8 mouse cellular contexts compared by ENCODE assay signal in the genomic region with DNA sequence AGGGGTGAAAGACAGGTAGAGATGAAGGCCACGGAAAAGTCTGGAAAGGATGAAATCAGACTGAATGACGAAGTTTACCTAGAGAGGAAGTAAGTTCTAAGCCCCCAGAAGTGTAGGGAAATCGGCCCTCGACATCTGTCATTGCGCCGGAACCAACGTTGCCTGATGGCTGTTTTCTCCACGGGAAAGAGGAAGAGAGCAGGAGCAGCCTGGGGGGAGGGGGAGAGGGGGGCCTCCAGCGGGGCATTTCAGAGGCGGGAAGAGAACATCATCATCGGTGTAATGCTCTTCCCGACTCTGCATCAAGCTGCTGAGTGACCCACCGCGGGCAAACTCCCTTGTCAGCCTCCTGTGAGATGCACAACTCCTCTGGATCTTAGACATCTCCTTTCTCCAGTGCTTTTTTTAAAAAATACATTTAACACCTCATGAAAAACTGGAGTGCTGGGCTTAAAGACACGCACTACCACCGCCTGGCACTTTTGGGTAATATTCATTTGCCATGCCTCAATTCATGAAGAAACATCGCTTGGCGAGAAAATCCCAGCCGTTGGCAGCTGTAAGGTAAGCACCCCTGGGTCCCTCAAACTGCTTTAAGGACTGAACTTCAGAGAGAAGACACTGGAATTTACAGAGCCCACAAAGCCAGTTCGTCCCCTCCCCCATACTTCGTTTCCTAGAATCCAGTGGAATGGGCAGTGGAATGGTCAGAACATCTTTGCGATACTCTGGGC. TPM values are rescaled to one million over a fixed set of nuclear protein-coding genes. Genes with fewer than 3 reads are reported as not detected.
DNase-seq lines count a peak whose midpoint lies in the region; ATAC-seq and TF ChIP-seq lines count a peak whose summit lies in the region.

No protein-coding gene starts in this region.

- H3K4me2 ChIP-seq in lung, postnatal 0 days (replicated peaks; ENCODE audit: low read depth, low read length): peak overlapping the region; percentile 51
- H3K4me2 ChIP-seq in forebrain, embryonic 16.5 days (ENCODE audit: low read length): peak overlapping the region; percentile 31
- peak overlapping the region; percentile 55 for H3K4me2 ChIP-seq in limb, embryonic 13.5 days (replicated peaks)
- peak overlapping the region; percentile 1; the same call in 1 of the 2 replicates for H3K4me2 ChIP-seq in neural tube, embryonic 14.5 days (ENCODE audit: low read depth, low read length)

- 0 out of 2 replicates have a peak overlapping the region, but pooled peaks have one; percentile 14 for H3K27ac ChIP-seq in lung, postnatal 0 days (ENCODE audit: low read length)
- no peak overlapping the region for H3K27ac ChIP-seq in forebrain, embryonic 16.5 days (ENCODE audit: low read length)
- 0 out of 2 replicates have a peak overlapping the region, but pooled peaks have one; percentile 8 for H3K27ac ChIP-seq in limb, embryonic 13.5 days
- H3K27ac ChIP-seq in neural tube, embryonic 14.5 days (ENCODE audit: low read depth, low read length): no peak overlapping the region

- H3K9ac ChIP-seq in lung, postnatal 0 days (replicated peaks; ENCODE audit: low read depth): no peak overlapping the region
- no peak overlapping the region for H3K9ac ChIP-seq in forebrain, embryonic 16.5 days (replicated peaks; ENCODE audit: low read depth, low read length)
- peak overlapping the region; percentile 51 for H3K9ac ChIP-seq in limb, embryonic 13.5 days
- H3K9ac ChIP-seq in neural tube, embryonic 14.5 days (replicated peaks; ENCODE audit: low read depth, low read length): no peak overlapping the region

- ATAC-seq in lung, postnatal 0 days: no peak
- no peak for ATAC-seq in forebrain, embryonic 16.5 days
- no peak for ATAC-seq in limb, embryonic 13.5 days (ENCODE audit: low FRiP score, low read depth)
- no peak for ATAC-seq in neural tube, embryonic 14.5 days (ENCODE audit: low read depth)

- no peak for DNase-seq in lung, postnatal 0 days (ENCODE audit: low spot score)
- no peak for DNase-seq in lung, postnatal 25 days (ENCODE audit: low spot score)
- DNase-seq in layer of hippocampus, postnatal 10 days (ENCODE audit: low spot score in 2 of 2): no peak
- no peak for DNase-seq in adrenal gland, postnatal 36 days
- no peak for DNase-seq in MN1 (ENCODE audit: low spot score)

- no peaks in the 10 kb centered on the region for H3K27me3 ChIP-seq in lung, postnatal 0 days (replicated peaks; ENCODE audit: insufficient read depth, low read length)
- H3K27me3 ChIP-seq in forebrain, embryonic 16.5 days (replicated peaks; ENCODE audit: control insufficient read depth, insufficient read depth, low read length): no peaks in the 10 kb centered on the region
- no peaks in the 10 kb centered on the region for H3K27me3 ChIP-seq in limb, embryonic 13.5 days
- H3K27me3 ChIP-seq in neural tube, embryonic 14.5 days (ENCODE audit: control insufficient read depth, insufficient read depth, low read length): no peaks in the 10 kb centered on the region

- no peaks in the 10 kb centered on the region for H3K9me3 ChIP-seq in lung, postnatal 0 days (ENCODE audit: low read length)
- H3K9me3 ChIP-seq in forebrain, embryonic 16.5 days (ENCODE audit: control insufficient read depth, low read length): no peaks in the 10 kb centered on the region
- no peaks in the 10 kb centered on the region for H3K9me3 ChIP-seq in limb, embryonic 13.5 days
- no peaks in the 10 kb centered on the region for H3K9me3 ChIP-seq in neural tube, embryonic 14.5 days (ENCODE audit: control insufficient read depth, low read length)

- TF ChIP-seq CTCF in lung, postnatal 0 days (IDR thresholded peaks at IDR 0.05): no peak

- H3K4me1 ChIP-seq in lung, postnatal 0 days (ENCODE audit: insufficient read depth, low read depth, low read length): peaks cover 5% of the 10 kb centered on the region; the same call in 1 of the 2 replicates
- H3K4me1 ChIP-seq in forebrain, embryonic 16.5 days (replicated peaks; ENCODE audit: control insufficient read depth, insufficient read depth, low read length): peaks cover 10% of the 10 kb centered on the region
- peaks cover 18% of the 10 kb centered on the region for H3K4me1 ChIP-seq in limb, embryonic 13.5 days
- peaks cover 4% of the 10 kb centered on the region; the same call in 1 of the 2 replicates for H3K4me1 ChIP-seq in neural tube, embryonic 14.5 days (ENCODE audit: control insufficient read depth, insufficient read depth, low read length)

- no peak for TF ChIP-seq EP300 in lung, postnatal 0 days (IDR thresholded peaks at IDR 0.05)

- 41% methylated on average over 22 of the region's 22 CpGs for WGBS in lung, postnatal 0 days
- 66% methylated on average over 22 of the region's 22 CpGs for WGBS in forebrain, embryonic 16.5 days
- WGBS in limb, embryonic 13.5 days: 53% methylated on average over 22 of the region's 22 CpGs
- WGBS in neural tube, embryonic 14.5 days: 56% methylated on average over 22 of the region's 22 CpGs

- no peaks in the 10 kb centered on the region for H3K36me3 ChIP-seq in lung, postnatal 0 days (ENCODE audit: insufficient read depth, low read length)
- H3K36me3 ChIP-seq in forebrain, embryonic 16.5 days (ENCODE audit: control insufficient read depth, insufficient read depth): no peaks in the 10 kb centered on the region
- H3K36me3 ChIP-seq in limb, embryonic 13.5 days: no peaks in the 10 kb centered on the region
- H3K36me3 ChIP-seq in neural tube, embryonic 14.5 days (ENCODE audit: control insufficient read depth, insufficient read depth, low read length): no peaks in the 10 kb centered on the region

- peak overlapping the region; percentile 28 for H3K4me3 ChIP-seq in lung, postnatal 0 days (ENCODE audit: low read depth, low read length)
- no peak overlapping the region for H3K4me3 ChIP-seq in forebrain, embryonic 16.5 days (replicated peaks; ENCODE audit: low read length)
- H3K4me3 ChIP-seq in limb, embryonic 13.5 days: peak overlapping the region; percentile 22
- H3K4me3 ChIP-seq in neural tube, embryonic 14.5 days (ENCODE audit: low read depth, low read length): no peak overlapping the region

RNA-seq across cellular contexts. Expression of a gene that starts 53.0 kb away (rescaled TPM):
- 90.5 and 98.6 TPM in 2 replicates for polyA plus RNA-seq in lung, postnatal 0 days (2015; fragmentation: Nextera tagmentation; extraction: Ambion mirVana)
- polyA plus RNA-seq in forebrain, embryonic 16.5 days (2015; fragmentation: Nextera tagmentation; extraction: Ambion mirVana): 127 and 130 TPM in 2 replicates
- 68.6 and 74.9 TPM in 2 replicates for polyA plus RNA-seq in limb, embryonic 13.5 days (2015; fragmentation: Nextera tagmentation; extraction: Ambion mirVana)
- 96.9 and 113 TPM in 2 replicates for polyA plus RNA-seq in neural tube, embryonic 14.5 days (2014; fragmentation: Nextera tagmentation; extraction: Ambion mirVana)
- total RNA-seq in layer of hippocampus, postnatal 10 days (2021): 10 to 100 TPM; 85.5 to 94.1 TPM
- 10 to 100 TPM; 41.9 to 54.2 TPM for total RNA-seq in adrenal gland, postnatal 36 days (2021)

Comparison
In these comparisons a context has a peak if more than half of its experiments do, and no peak if none do; other contexts are left out.
1. H3K27ac ChIP-seq: peak in lung, postnatal 0 days (single experiment) and limb, embryonic 13.5 days (single experiment); none in forebrain, embryonic 16.5 days (single experiment) and neural tube, embryonic 14.5 days (single experiment).
2. H3K4me2 ChIP-seq: peak in every context shown above with its lines; median percentile 55 in limb, embryonic 13.5 days; 51 in lung, postnatal 0 days; 31 in forebrain, embryonic 16.5 days; 1 in neural tube, embryonic 14.5 days.
3. H3K4me3 ChIP-seq: peak in lung, postnatal 0 days (single experiment) and limb, embryonic 13.5 days (single experiment); none in forebrain, embryonic 16.5 days (single experiment) and neural tube, embryonic 14.5 days (single experiment).